Comparison of ENCODE assay signal across 8 mouse cellular contexts in genomic region chr19:46308303-46308702, GRCm38 (mm10). TPM values are rescaled to one million over a fixed set of nuclear protein-coding genes. Genes with fewer than 3 reads are reported as not detected.
A peak's percentile ranks its signal among the peaks of the same experiment; 100 is the strongest.
DNase-seq lines count a peak whose midpoint lies in the region; ATAC-seq and TF ChIP-seq lines count a peak whose summit lies in the region.

No protein-coding gene starts in this region.

- peaks cover 8% of the 10 kb centered on the region for H3K4me1 ChIP-seq in forebrain, embryonic 14.5 days (ENCODE audit: control insufficient read depth, insufficient read depth, low read length)
- H3K4me1 ChIP-seq in liver, embryonic 14.5 days (replicated peaks; ENCODE audit: control insufficient read depth in 2 of 2, insufficient read depth in 2 of 2, low read length in 1 of 2) = peaks cover 8 to 12% of the 10 kb centered on the region in 2 experiments

- no peak overlapping the region for H3K4me3 ChIP-seq in forebrain, embryonic 14.5 days (ENCODE audit: low read depth, low read length)
- no peak overlapping the region for H3K4me3 ChIP-seq in liver, embryonic 14.5 days (ENCODE audit: insufficient read depth in 1 of 2, low read depth in 2 of 2, low read length in 2 of 2)

- H3K9me3 ChIP-seq in forebrain, embryonic 14.5 days (replicated peaks; ENCODE audit: control insufficient read depth, low read length) = no peaks in the 10 kb centered on the region
- no peaks in the 10 kb centered on the region for H3K9me3 ChIP-seq in liver, embryonic 14.5 days (ENCODE audit: control insufficient read depth, low read length)

- H3K27me3 ChIP-seq in forebrain, embryonic 14.5 days (replicated peaks; ENCODE audit: control insufficient read depth, insufficient read depth, low read length) = peaks cover 11% of the 10 kb centered on the region
- H3K27me3 ChIP-seq in liver, embryonic 14.5 days (ENCODE audit: control insufficient read depth, insufficient read depth, low read length) = no peaks in the 10 kb centered on the region

- TF ChIP-seq EP300 in liver, embryonic 14.5 days (IDR thresholded peaks at IDR 0.05; ENCODE audit: low read depth) = no peak

- no peak overlapping the region for H3K27ac ChIP-seq in forebrain, embryonic 14.5 days (ENCODE audit: low read depth, low read length)
- no peak overlapping the region for H3K27ac ChIP-seq in liver, embryonic 14.5 days

- H3K4me2 ChIP-seq in forebrain, embryonic 14.5 days (ENCODE audit: low read length) = peak overlapping the region; percentile 77
- peak overlapping the region; percentile 73 for H3K4me2 ChIP-seq in liver, embryonic 14.5 days (ENCODE audit: low read depth)

- DNase-seq in layer of hippocampus, adult 11-12 months (ENCODE audit: low spot score) = peak; percentile 4
- no peak for DNase-seq in layer of hippocampus, postnatal 25 days (ENCODE audit: extremely low spot score in 1 of 2, low spot score in 1 of 2)
- DNase-seq in cerebellum, adult 9-11 months = peak; percentile 47
- no peak for DNase-seq in forebrain, embryonic 14.5 days (ENCODE audit: low spot score)
- no peak for DNase-seq in liver, embryonic 14.5 days (ENCODE audit: low read depth in 3 of 3, low spot score in 3 of 3)
- DNase-seq in adrenal gland, postnatal 10 days = no peak
- DNase-seq in urinary bladder, postnatal 25 days (ENCODE audit: low spot score) = no peak

- peak overlapping the region; percentile 56; the same call in 1 of the 2 replicates for H3K9ac ChIP-seq in forebrain, embryonic 14.5 days (ENCODE audit: low read length)
- no peak overlapping the region for H3K9ac ChIP-seq in liver, embryonic 14.5 days (replicated peaks)

- ATAC-seq in forebrain, embryonic 14.5 days = no peak
- ATAC-seq in liver, embryonic 14.5 days (ENCODE audit: insufficient read depth) = no peak
- no peak for ATAC-seq in granulocyte monocyte progenitor cell, adult 5-6 weeks (replicated peaks; ENCODE audit: poor library complexity, severe bottlenecking)

- H3K36me3 ChIP-seq in forebrain, embryonic 14.5 days (ENCODE audit: control insufficient read depth, insufficient read depth, low read length) = peaks cover 9% of the 10 kb centered on the region; the same call in 1 of the 2 replicates
- no peaks in the 10 kb centered on the region for H3K36me3 ChIP-seq in liver, embryonic 14.5 days (replicated peaks; ENCODE audit: control insufficient read depth, insufficient read depth, low read depth)

- TF ChIP-seq CTCF in liver, embryonic 14.5 days (IDR thresholded peaks at IDR 0.05; ENCODE audit: low read depth) = no peak

- WGBS in forebrain, embryonic 14.5 days = 58% methylated on average over 16 of the region's 16 CpGs
- WGBS in liver, embryonic 14.5 days (ENCODE audit: insufficient replicate concordance) = 71% methylated on average over 16 of the region's 16 CpGs

RNA-seq across cellular contexts. Expression of gene Nfkb2, which starts 4.2 kb away (rescaled TPM):
- total RNA-seq in layer of hippocampus, postnatal 25 days (2021) = 1 to 10 TPM; 1.8 to 2.8 TPM
- 1.4 and 1.6 TPM in 2 replicates for polyA plus RNA-seq in forebrain, embryonic 14.5 days (2014; fragmentation: Nextera tagmentation; extraction: Ambion mirVana)
- 4.0 and 4.5 TPM in 2 replicates for polyA plus RNA-seq in liver, embryonic 14.5 days (2012; rRNA removed)
- polyA plus RNA-seq in liver, embryonic 14.5 days (2014; fragmentation: Nextera tagmentation; extraction: Ambion mirVana) = 2.6 and 3.9 TPM in 2 replicates
- 10 to 100 TPM; 20.8 to 24.2 TPM for total RNA-seq in adrenal gland, postnatal 10 days (2021)
- 3.6 and 4.6 TPM in 2 replicates for total RNA-seq in granulocyte monocyte progenitor cell, adult 5-6 weeks (2014; fragmentation: Nextera tagmentation)
- 4.3 and 4.7 TPM in 2 replicates for total RNA-seq in granulocyte monocyte progenitor cell, adult 5-6 weeks (2017)

RNA-seq across cellular contexts. Expression of gene Psd, which starts 18.7 kb away (rescaled TPM):
- total RNA-seq in layer of hippocampus, postnatal 25 days (2021) = 100 to 1,000 TPM; 765 to 790 TPM
- 68.7 and 83.0 TPM in 2 replicates for polyA plus RNA-seq in forebrain, embryonic 14.5 days (2014; fragmentation: Nextera tagmentation; extraction: Ambion mirVana)
- polyA plus RNA-seq in liver, embryonic 14.5 days (2012; rRNA removed) = 4.9 and 5.9 TPM in 2 replicates
- polyA plus RNA-seq in liver, embryonic 14.5 days (2014; fragmentation: Nextera tagmentation; extraction: Ambion mirVana) = 4.9 and 6.2 TPM in 2 replicates
- total RNA-seq in adrenal gland, postnatal 10 days (2021) = 10 to 100 TPM in 1 of 2 experiments, 1 to 10 TPM in 1; 8.2 to 11.9 TPM
- total RNA-seq in granulocyte monocyte progenitor cell, adult 5-6 weeks (2014; fragmentation: Nextera tagmentation) = not detected in 2 replicates
- total RNA-seq in granulocyte monocyte progenitor cell, adult 5-6 weeks (2017) = not detected in 2 replicates

RNA-seq across cellular contexts. Expression of gene Fbxl15, which starts 19.7 kb away (rescaled TPM):
- total RNA-seq in layer of hippocampus, postnatal 25 days (2021) = 10 to 100 TPM; 29.0 to 32.8 TPM
- 42.6 and 43.1 TPM in 2 replicates for polyA plus RNA-seq in forebrain, embryonic 14.5 days (2014; fragmentation: Nextera tagmentation; extraction: Ambion mirVana)
- 6.3 and 8.0 TPM in 2 replicates for polyA plus RNA-seq in liver, embryonic 14.5 days (2012; rRNA removed)
- 10.0 and 12.5 TPM in 2 replicates for polyA plus RNA-seq in liver, embryonic 14.5 days (2014; fragmentation: Nextera tagmentation; extraction: Ambion mirVana)
- 10 to 100 TPM in 1 of 2 experiments, 1 to 10 TPM in 1; 8.9 to 10.5 TPM for total RNA-seq in adrenal gland, postnatal 10 days (2021)
- total RNA-seq in granulocyte monocyte progenitor cell, adult 5-6 weeks (2014; fragmentation: Nextera tagmentation) = 0.53 TPM in 1 of 2 replicates, not detected in the other
- 2.4 and 3.3 TPM in 2 replicates for total RNA-seq in granulocyte monocyte progenitor cell, adult 5-6 weeks (2017)

RNA-seq across cellular contexts. Expression of gene Cuedc2, which starts 30.2 kb away (rescaled TPM):
- 100 to 1,000 TPM; 164 to 189 TPM for total RNA-seq in layer of hippocampus, postnatal 25 days (2021)
- polyA plus RNA-seq in forebrain, embryonic 14.5 days (2014; fragmentation: Nextera tagmentation; extraction: Ambion mirVana) = 402 and 405 TPM in 2 replicates
- polyA plus RNA-seq in liver, embryonic 14.5 days (2012; rRNA removed) = 35.3 and 54.9 TPM in 2 replicates
- polyA plus RNA-seq in liver, embryonic 14.5 days (2014; fragmentation: Nextera tagmentation; extraction: Ambion mirVana) = 76.6 and 79.2 TPM in 2 replicates
- total RNA-seq in adrenal gland, postnatal 10 days (2021) = 10 to 100 TPM; 78.9 to 90.4 TPM
- 104 and 108 TPM in 2 replicates for total RNA-seq in granulocyte monocyte progenitor cell, adult 5-6 weeks (2014; fragmentation: Nextera tagmentation)
- total RNA-seq in granulocyte monocyte progenitor cell, adult 5-6 weeks (2017) = 158 and 161 TPM in 2 replicates

RNA-seq across cellular contexts. Expression of gene Mfsd13a, which starts 32.6 kb away (rescaled TPM):
- total RNA-seq in layer of hippocampus, postnatal 25 days (2021) = 10 to 100 TPM; 29.9 to 31.4 TPM
- polyA plus RNA-seq in forebrain, embryonic 14.5 days (2014; fragmentation: Nextera tagmentation; extraction: Ambion mirVana) = 7.2 TPM in 2 replicates
- 9.5 and 12.5 TPM in 2 replicates for polyA plus RNA-seq in liver, embryonic 14.5 days (2012; rRNA removed)
- polyA plus RNA-seq in liver, embryonic 14.5 days (2014; fragmentation: Nextera tagmentation; extraction: Ambion mirVana) = 8.3 and 9.5 TPM in 2 replicates
- 1 to 10 TPM; 4.6 to 7.4 TPM for total RNA-seq in adrenal gland, postnatal 10 days (2021)
- total RNA-seq in granulocyte monocyte progenitor cell, adult 5-6 weeks (2014; fragmentation: Nextera tagmentation) = 71.4 and 82.0 TPM in 2 replicates
- total RNA-seq in granulocyte monocyte progenitor cell, adult 5-6 weeks (2017) = 15.7 and 18.7 TPM in 2 replicates

Comparison
In these comparisons a context has a peak if more than half of its experiments do, and no peak if none do; other contexts are left out.
1. DNase-seq: peak in layer of hippocampus, adult 11-12 months (single experiment) and cerebellum, adult 9-11 months (single experiment); none in layer of hippocampus, postnatal 25 days (0 of 2), forebrain, embryonic 14.5 days (single experiment), liver, embryonic 14.5 days (0 of 3), adrenal gland, postnatal 10 days (single experiment) and urinary bladder, postnatal 25 days (single experiment).
2. RNA of gene Psd, which starts 18.7 kb away (total RNA-seq): 765 to 790 TPM in layer of hippocampus, postnatal 25 days; 8.2 to 11.9 TPM in adrenal gland, postnatal 10 days and not detected in granulocyte monocyte progenitor cell, adult 5-6 weeks; every median in the first group is over 10 times any median in the second.